Comparison of ENCODE assay signal across 34 mouse cellular contexts in the genomic region with DNA sequence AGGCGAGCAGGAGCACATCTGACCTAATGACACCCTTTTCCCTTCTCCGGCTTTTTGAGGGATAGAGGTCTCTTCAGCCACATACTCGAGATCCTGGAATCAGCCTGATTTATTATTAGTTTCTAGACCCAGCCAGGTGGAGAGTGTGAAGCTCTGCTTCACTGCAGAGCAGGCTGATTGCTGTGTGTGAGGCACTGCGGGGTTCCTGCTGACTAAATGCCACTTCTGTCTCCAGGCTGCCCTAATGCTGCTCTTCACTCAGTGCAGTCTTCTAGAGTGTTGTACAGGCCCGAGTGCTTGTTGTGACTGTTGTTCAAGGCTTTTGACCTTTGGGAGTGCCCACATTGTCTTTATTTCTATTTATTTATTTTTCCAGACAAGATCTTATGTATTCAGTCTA. TPM values are rescaled to one million over a fixed set of nuclear protein-coding genes. Genes with fewer than 3 reads are reported as not detected.
DNase-seq lines count a peak whose midpoint lies in the region; TF ChIP-seq lines count a peak whose summit lies in the region.
"Had no signal": no experiment of that assay in that cellular context is flagged by ENCODE, and none has a peak within 500 bp of the region (broad histone marks: within the 10 kb centered on the region; RNA-seq: fewer than 3 reads in every experiment).

No protein-coding gene starts in this region.

- peak; percentile 21 for DNase-seq in heart, adult 11 months
- DNase-seq in heart, postnatal 10 days: no peak
- DNase-seq in brain, embryonic 14.5 days (ENCODE audit: low read depth): peak; percentile 19
- DNase-seq in cerebellum, adult 8-10 months: peak; percentile 49
- no peak for DNase-seq in frontal cortex, postnatal 36 days (ENCODE audit: low spot score in 2 of 2)
- no peak for DNase-seq in right cerebral cortex, postnatal 14 days
- DNase-seq: adrenal gland, postnatal 10 days; gastrocnemius, postnatal 14 days; heart, postnatal 36 days; kidney, adult 2 months; liver, postnatal 0 days; lung, postnatal 36 days; right cerebral cortex, adult 18-20 months; right cerebral cortex, postnatal 4 days; thymus, adult 2 months; thymus, postnatal 4 days had no signal

- TF ChIP-seq POLR2A in brain, embryonic 14.5 days (IDR thresholded peaks at IDR 0.05; ENCODE audit: borderline replicate concordance, extremely low read depth, insufficient read depth, insufficient read length, poor library complexity, severe bottlenecking): no peak
- TF ChIP-seq POLR2A in cortical plate, adult 2 months (IDR thresholded peaks at IDR 0.05; ENCODE audit: extremely low read depth, insufficient read depth, low read length): no peak

- no peak overlapping the region for H3K4me3 ChIP-seq in cortical plate, adult 2 months (ENCODE audit: insufficient read depth, low read length)
- H3K4me3 ChIP-seq: erythroblast, embryonic 14.5 days; heart, embryonic 10.5 days; heart, embryonic 15.5 days; hindbrain, embryonic 12.5 days; intestine, embryonic 15.5 days; limb, embryonic 13.5 days; midbrain, embryonic 13.5 days; neural tube, embryonic 15.5 days had no signal

- peaks cover 16% of the 10 kb centered on the region for H3K4me1 ChIP-seq in cortical plate, adult 2 months (ENCODE audit: control insufficient read depth, insufficient read depth, low read length)
- H3K4me1 ChIP-seq: heart, embryonic 10.5 days; heart, embryonic 15.5 days; intestine, embryonic 15.5 days had no signal

- intact Hi-C loops in heart, postnatal 10 days (cut with DNase I): no loop called here

- H3K27ac ChIP-seq in cortical plate, adult 2 months (ENCODE audit: insufficient read depth, low read length): 0 out of 2 replicates have a peak overlapping the region, but pooled peaks have one; percentile 33
- H3K27ac ChIP-seq: heart, embryonic 10.5 days; heart, embryonic 15.5 days; hindbrain, embryonic 12.5 days; hindbrain, postnatal 0 days; intestine, embryonic 15.5 days; limb, embryonic 13.5 days; midbrain, embryonic 13.5 days; neural tube, embryonic 15.5 days had no signal

- TF ChIP-seq CTCF in brain, embryonic 14.5 days (IDR thresholded peaks at IDR 0.05; ENCODE audit: borderline replicate concordance, extremely low read depth, insufficient read depth, insufficient read length): no peak
- no peak for TF ChIP-seq CTCF in cortical plate, adult 2 months (IDR thresholded peaks at IDR 0.05; ENCODE audit: extremely low read depth, insufficient read depth, low read length)

RNA-seq across cellular contexts. Expression of gene Chrm4, which starts 24.7 kb away (rescaled TPM):
- total RNA-seq in heart, postnatal 10 days (2021): under 1 TPM in 1 of 2 experiments, not detected in 1; 0.17 TPM
- polyA plus RNA-seq in brain, embryonic 14.5 days (2012; rRNA removed): 2.0 and 2.5 TPM in 2 replicates
- 32.9 and 45.0 TPM in 2 replicates for polyA plus RNA-seq in cortical plate, adult 2 months (2012; rRNA removed)
- total RNA-seq: gastrocnemius, postnatal 14 days; heart, postnatal 36 days; megakaryocyte, adult 5-6 weeks had no signal
- polyA plus RNA-seq: G1E; heart, embryonic 15.5 days; liver, postnatal 0 days had no signal

RNA-seq across cellular contexts. Expression of gene Mdk, which starts 29.8 kb away (rescaled TPM):
- 10 to 100 TPM; 51.5 to 56.1 TPM for total RNA-seq in heart, postnatal 10 days (2021)
- 198 and 297 TPM in 2 replicates for polyA plus RNA-seq in brain, embryonic 14.5 days (2012; rRNA removed)
- 38.2 and 38.5 TPM in 2 replicates for polyA plus RNA-seq in cortical plate, adult 2 months (2012; rRNA removed)
- total RNA-seq: common myeloid progenitor, adult 5-6 weeks had no signal

RNA-seq across cellular contexts. Expression of gene Gm9821, which starts 43.2 kb away (rescaled TPM):
- total RNA-seq in heart, postnatal 10 days (2021): not detected
- polyA plus RNA-seq in brain, embryonic 14.5 days (2012; rRNA removed): not detected in 2 replicates
- not detected in 2 replicates for polyA plus RNA-seq in cortical plate, adult 2 months (2012; rRNA removed)
- total RNA-seq: adrenal gland, postnatal 10 days; gastrocnemius, postnatal 14 days; heart, postnatal 36 days; hindbrain, postnatal 0 days; layer of hippocampus, postnatal 10 days; left cerebral cortex, adult 18-20 months; left cerebral cortex, postnatal 36 days; megakaryocyte, adult 5-6 weeks had no signal
- polyA plus RNA-seq: erythroblast, embryonic 14.5 days; kidney, adult 2 months; large intestine, adult 2 months; spleen, adult 2 months had no signal

Comparison
In these comparisons a context has a peak if more than half of its experiments do, and no peak if none do; other contexts are left out.
1. DNase-seq: peak in heart, adult 11 months (single experiment), brain, embryonic 14.5 days (single experiment) and cerebellum, adult 8-10 months (single experiment); none in heart, postnatal 10 days (0 of 2), frontal cortex, postnatal 36 days (0 of 2) and right cerebral cortex, postnatal 14 days (single experiment).